Mouse (Mus musculus) CH12.LX (cell line): Measurements from ENCODE around the gene Unc119b. TPM values are rescaled to one million over a fixed set of nuclear protein-coding genes. Genes with fewer than 3 reads are reported as not detected.

ENCODE experiments used
- polyA plus RNA-seq: library from polyadenylated mRNA; unstranded; fragments of >175 nt; gene quantifications from 2 replicates; pipeline ENCODE4 v1.2.1, GENCODE M21; 2012; ENCODE audit warnings: low read depth; ENCODE audit not compliant: insufficient read length
- total RNA-seq, 2 experiments: library from RNA; depleted of rRNA; stranded (reverse); fragments of 300-350 nt in 1 of 2; fragments of >200 nt in 1 of 2; gene quantifications; 2 replicates each; pipeline ENCODE4 v1.2.3; 2012 to 2014

Unc119b gene
- total and polyA plus RNA-seq, 3 experiments, result 13.3 to 22.6 (median 18.4) TPM

Other genes starting within 250 kb of the Unc119b start
- gene Oasl2, start 238.0 kb downstream of the Unc119b start, total RNA-seq (2012; rRNA removed), result not detected in 2 replicates
- not detected in 2 replicates for gene Oasl2, start 238.0 kb downstream of the Unc119b start, total RNA-seq (2014; rRNA removed)
- 0.31 and 0.38 TPM in 2 replicates for gene Oasl2, start 238.0 kb downstream of the Unc119b start, polyA plus RNA-seq
- not detected in 2 replicates for gene Oasl1, start 211.7 kb downstream of the Unc119b start, total RNA-seq (2012; rRNA removed)
- not detected in 2 replicates for gene Oasl1, start 211.7 kb downstream of the Unc119b start, total RNA-seq (2014; rRNA removed)
- gene Oasl1, start 211.7 kb downstream of the Unc119b start, polyA plus RNA-seq, result 0.37 and 0.46 TPM in 2 replicates
- gene 2210016L21Rik, start 192.8 kb downstream of the Unc119b start, total RNA-seq (2012; rRNA removed), result 21.6 TPM in 2 replicates
- 11.0 and 11.5 TPM in 2 replicates for gene 2210016L21Rik, start 192.8 kb downstream of the Unc119b start, total RNA-seq (2014; rRNA removed)
- gene 2210016L21Rik, start 192.8 kb downstream of the Unc119b start, polyA plus RNA-seq, result 32.5 and 49.1 TPM in 2 replicates
- gene Hnf1a, start 163.9 kb downstream of the Unc119b start, total RNA-seq (2012; rRNA removed), result not detected in 2 replicates
- gene Hnf1a, start 163.9 kb downstream of the Unc119b start, total RNA-seq (2014; rRNA removed), result not detected in 2 replicates
- not detected in 2 replicates for gene Hnf1a, start 163.9 kb downstream of the Unc119b start, polyA plus RNA-seq
- 13.6 and 14.3 TPM in 2 replicates for gene Sppl3, start 123.8 kb downstream of the Unc119b start, total RNA-seq (2012; rRNA removed)
- gene Sppl3, start 123.8 kb downstream of the Unc119b start, total RNA-seq (2014; rRNA removed), result 12.1 and 14.9 TPM in 2 replicates
- 18.3 and 29.2 TPM in 2 replicates for gene Sppl3, start 123.8 kb downstream of the Unc119b start, polyA plus RNA-seq
- 1.7 and 3.2 TPM in 2 replicates for gene Gm10401, start 36.7 kb downstream of the Unc119b start, total RNA-seq (2012; rRNA removed)
- gene Gm10401, start 36.7 kb downstream of the Unc119b start, total RNA-seq (2014; rRNA removed), result not detected in 2 replicates
- 6.9 and 10.9 TPM in 2 replicates for gene Gm10401, start 36.7 kb downstream of the Unc119b start, polyA plus RNA-seq
- gene Acads, start 15.6 kb downstream of the Unc119b start, total RNA-seq (2012; rRNA removed), result 49.2 and 57.8 TPM in 2 replicates
- 43.1 and 46.6 TPM in 2 replicates for gene Acads, start 15.6 kb downstream of the Unc119b start, total RNA-seq (2014; rRNA removed)
- 37.7 and 43.0 TPM in 2 replicates for gene Acads, start 15.6 kb downstream of the Unc119b start, polyA plus RNA-seq
- 128 and 144 TPM in 2 replicates for gene Mlec, start 23.2 kb upstream of the Unc119b start, total RNA-seq (2012; rRNA removed)
- 91.6 and 101 TPM in 2 replicates for gene Mlec, start 23.2 kb upstream of the Unc119b start, total RNA-seq (2014; rRNA removed)
- 143 and 164 TPM in 2 replicates for gene Mlec, start 23.2 kb upstream of the Unc119b start, polyA plus RNA-seq
- gene Cabp1, start 59.4 kb upstream of the Unc119b start, total RNA-seq (2012; rRNA removed), result 0.71 and 1.7 TPM in 2 replicates
- 0.38 and 0.59 TPM in 2 replicates for gene Cabp1, start 59.4 kb upstream of the Unc119b start, total RNA-seq (2014; rRNA removed)
- 1.7 and 1.8 TPM in 2 replicates for gene Cabp1, start 59.4 kb upstream of the Unc119b start, polyA plus RNA-seq
- 236 and 301 TPM in 2 replicates for gene Pop5, start 100.9 kb upstream of the Unc119b start, total RNA-seq (2012; rRNA removed)
- gene Pop5, start 100.9 kb upstream of the Unc119b start, total RNA-seq (2014; rRNA removed), result 156 and 161 TPM in 2 replicates
- 127 and 163 TPM in 2 replicates for gene Pop5, start 100.9 kb upstream of the Unc119b start, polyA plus RNA-seq
- 63.6 and 68.5 TPM in 2 replicates for gene Rnf10, start 137.9 kb upstream of the Unc119b start, total RNA-seq (2012; rRNA removed)
- 38.5 and 39.9 TPM in 2 replicates for gene Rnf10, start 137.9 kb upstream of the Unc119b start, total RNA-seq (2014; rRNA removed)
- gene Rnf10, start 137.9 kb upstream of the Unc119b start, polyA plus RNA-seq, result 154 and 187 TPM in 2 replicates
- gene Coq5, start 144.7 kb upstream of the Unc119b start, total RNA-seq (2012; rRNA removed), result 46.7 and 46.8 TPM in 2 replicates
- 41.9 and 46.7 TPM in 2 replicates for gene Coq5, start 144.7 kb upstream of the Unc119b start, total RNA-seq (2014; rRNA removed)
- gene Coq5, start 144.7 kb upstream of the Unc119b start, polyA plus RNA-seq, result 42.3 and 43.9 TPM in 2 replicates
- 312 and 488 TPM in 2 replicates for gene Dynll1, start 166.0 kb upstream of the Unc119b start, total RNA-seq (2012; rRNA removed)
- gene Dynll1, start 166.0 kb upstream of the Unc119b start, total RNA-seq (2014; rRNA removed), result 456 and 502 TPM in 2 replicates
- gene Dynll1, start 166.0 kb upstream of the Unc119b start, polyA plus RNA-seq, result 516 and 646 TPM in 2 replicates
- 73.4 and 82.8 TPM in 2 replicates for gene Srsf9, start 192.2 kb upstream of the Unc119b start, total RNA-seq (2012; rRNA removed)
- gene Srsf9, start 192.2 kb upstream of the Unc119b start, total RNA-seq (2014; rRNA removed), result 117 and 121 TPM in 2 replicates
- 112 and 130 TPM in 2 replicates for gene Srsf9, start 192.2 kb upstream of the Unc119b start, polyA plus RNA-seq
- gene Gatc, start 206.2 kb upstream of the Unc119b start, total RNA-seq (2012; rRNA removed), result 6.2 and 7.3 TPM in 2 replicates
- gene Gatc, start 206.2 kb upstream of the Unc119b start, total RNA-seq (2014; rRNA removed), result 11.7 and 14.4 TPM in 2 replicates
- gene Gatc, start 206.2 kb upstream of the Unc119b start, polyA plus RNA-seq, result 27.0 and 34.0 TPM in 2 replicates
- gene Triap1, start 206.2 kb upstream of the Unc119b start, total RNA-seq (2012; rRNA removed), result 33.7 and 36.9 TPM in 2 replicates
- gene Triap1, start 206.2 kb upstream of the Unc119b start, total RNA-seq (2014; rRNA removed), result 31.4 and 31.8 TPM in 2 replicates
- gene Triap1, start 206.2 kb upstream of the Unc119b start, polyA plus RNA-seq, result 36.1 and 38.2 TPM in 2 replicates
- gene Cox6a1, start 214.0 kb upstream of the Unc119b start, total RNA-seq (2012; rRNA removed), result 546 and 673 TPM in 2 replicates
- gene Cox6a1, start 214.0 kb upstream of the Unc119b start, total RNA-seq (2014; rRNA removed), result 203 and 257 TPM in 2 replicates
- gene Cox6a1, start 214.0 kb upstream of the Unc119b start, polyA plus RNA-seq, result 612 and 618 TPM in 2 replicates